Mouse (Mus musculus): ENCODE data around the gene Apba1. TPM values are rescaled to one million over a fixed set of nuclear protein-coding genes. Genes with fewer than 3 reads are reported as not detected.

Apba1 gene
- total RNA-seq, 2 experiments from 2014 or later: 0.74 to 1.7 TPM

GRCm38 (mm10) chr19:23925541-23925940 is 166.9 kb downstream of the Apba1 start:
- TF ChIP-seq CTCF (IDR thresholded peaks at IDR 0.05): no peak
- intact Hi-C loops (cut with DNase I): no loop called here
- no peak for DNase-seq
- no peak overlapping the region for H3K4me3 ChIP-seq
- H3K27ac ChIP-seq: no peak overlapping the region

- intact Hi-C loops (cut with DNase I): no loop called here
- no peak for TF ChIP-seq CTCF (IDR thresholded peaks at IDR 0.05)
- DNase-seq: no peak
- no peak overlapping the region for H3K27ac ChIP-seq
- no peak overlapping the region for H3K4me3 ChIP-seq
These were observed 172.1 kb downstream of the Apba1 start for GRCm38 (mm10) chr19:23930826-23931225.

- no peak for TF ChIP-seq CTCF (IDR thresholded peaks at IDR 0.05)
- Histone ChIP-seq H3K4me3 (no peak overlapping the region), H3K27ac (no peak overlapping the region)
- no peak for DNase-seq
- intact Hi-C loops (cut with DNase I): no loop called here
These were observed 182.8 kb downstream of the Apba1 start for GRCm38 (mm10) chr19:23941422-23941949.

- Histone ChIP-seq H3K27ac (no peak overlapping the region), H3K4me3 (no peak overlapping the region)
- no peak for TF ChIP-seq CTCF (IDR thresholded peaks at IDR 0.05)
- no peak for DNase-seq
- intact Hi-C loops (cut with DNase I): no loop called here
These were observed 184.2 kb downstream of the Apba1 start for GRCm38 (mm10) chr19:23942886-23943285.

- DNase-seq: no peak
- Histone ChIP-seq H3K27ac (no peak overlapping the region), H3K4me3 (no peak overlapping the region)
- intact Hi-C loops (cut with DNase I): no loop called here
- no peak for TF ChIP-seq CTCF (IDR thresholded peaks at IDR 0.05)
These were observed 187.5 kb downstream of the Apba1 start for GRCm38 (mm10) chr19:23946026-23946685.

GRCm38 (mm10) chr19:23946751-23947150 is 188.1 kb downstream of the Apba1 start:
- H3K4me3 ChIP-seq: no peak overlapping the region
- no peak overlapping the region for H3K27ac ChIP-seq
- DNase-seq: no peak
- TF ChIP-seq CTCF (IDR thresholded peaks at IDR 0.05): no peak
- intact Hi-C loops (cut with DNase I): no loop called here

- no peak overlapping the region for H3K27ac ChIP-seq
- TF ChIP-seq CTCF (IDR thresholded peaks at IDR 0.05): no peak
- H3K4me3 ChIP-seq: no peak overlapping the region
- no peak for DNase-seq
- intact Hi-C loops (cut with DNase I): no loop called here
These were observed 189.2 kb downstream of the Apba1 start for GRCm38 (mm10) chr19:23947871-23948270.

- no peak for TF ChIP-seq CTCF (IDR thresholded peaks at IDR 0.05)
- no peak for DNase-seq
- intact Hi-C loops (cut with DNase I): no loop called here
These were observed 189.8 kb downstream of the Apba1 start for GRCm38 (mm10) chr19:23948301-23949000.

GRCm38 (mm10) chr19:23955461-23955860 is 196.8 kb downstream of the Apba1 start:
- no peak for TF ChIP-seq CTCF (IDR thresholded peaks at IDR 0.05)
- no peak for DNase-seq
- Histone ChIP-seq H3K27ac (no peak overlapping the region), H3K4me3 (no peak overlapping the region)
- intact Hi-C loops (cut with DNase I): no loop called here

More at GRCm38 (mm10) chr19:23948301-23949000, 189.8 kb downstream of the Apba1 start:
- Histone ChIP-seq H3K27ac (no peak overlapping the region), H3K4me3 (no peak overlapping the region)

GRCm38 (mm10) chr19:23956299-23956975 is 197.8 kb downstream of the Apba1 start:
- TF ChIP-seq CTCF (IDR thresholded peaks at IDR 0.05): no peak
- Histone ChIP-seq H3K4me3 (no peak overlapping the region), H3K27ac (no peak overlapping the region)
- intact Hi-C loops (cut with DNase I): no loop called here
- DNase-seq: no peak

GRCm38 (mm10) chr19:23957563-23957962 is 198.9 kb downstream of the Apba1 start:
- no peak for TF ChIP-seq CTCF (IDR thresholded peaks at IDR 0.05)
- DNase-seq: no peak
- intact Hi-C loops (cut with DNase I): no loop called here
- H3K27ac ChIP-seq: no peak overlapping the region
- H3K4me3 ChIP-seq: no peak overlapping the region

- TF ChIP-seq CTCF (IDR thresholded peaks at IDR 0.05): peak; percentile 51
- intact Hi-C loops (cut with DNase I): no loop called here
- peak; percentile 62 for DNase-seq
- Histone ChIP-seq H3K4me3 (no peak overlapping the region), H3K27ac (no peak overlapping the region)
These were observed 200.2 kb downstream of the Apba1 start for GRCm38 (mm10) chr19:23958925-23959324.

GRCm38 (mm10) chr19:23959870-23960269 is 201.2 kb downstream of the Apba1 start:
- intact Hi-C loops (cut with DNase I): loop anchor here (10.0 kb wide), 2 partner anchors 205 to 315 kb away; partner anchors contain the start of gene Apba1
- Histone ChIP-seq H3K27ac (no peak overlapping the region; the same call in 1 of the 2 replicates), H3K4me3 (no peak overlapping the region)
- TF ChIP-seq CTCF (IDR thresholded peaks at IDR 0.05): no peak
- peak; percentile 62 for DNase-seq

Data from gastrocnemius, adult 2 months (tissue).